Mouse (Mus musculus) erythroblast, embryonic 14.5 days (primary cell): ENCODE data around the gene Atpaf2. TPM values are rescaled to one million over a fixed set of nuclear protein-coding genes. Genes with fewer than 3 reads are reported as not detected.

Source experiments
- H3K27me3 ChIP-seq: 2 replicates; pipeline ENCODE4 v1.6.1; 2012; ENCODE audit warnings: inconsistent platforms; ENCODE audit not compliant: control insufficient read depth
- H3K36me3 ChIP-seq: 2 replicates; pipeline ENCODE4 v1.6.1; 2012; ENCODE audit warnings: mild to moderate bottlenecking, inconsistent platforms; ENCODE audit not compliant: control insufficient read depth
- H3K4me1 ChIP-seq: 2 replicates; pipeline ENCODE4 v1.6.1; 2012; ENCODE audit warnings: inconsistent platforms; ENCODE audit not compliant: control insufficient read depth
- H3K4me3 ChIP-seq: replicated peaks from 2 replicates; pipeline ENCODE3; 2012; ENCODE audit warnings: moderate library complexity, mild to moderate bottlenecking, inconsistent platforms
- H3K9me3 ChIP-seq: 2 replicates; pipeline ENCODE4 v1.6.1; 2012; ENCODE audit warnings: low read length, inconsistent platforms, mixed read lengths; ENCODE audit not compliant: control insufficient read depth
- GATA1 ChIP-seq: IDR thresholded peaks from 2 replicates; pipeline ENCODE4 v1.6.1; 2012; ENCODE audit warnings: low read length, inconsistent platforms, mixed read lengths
- TAL1 ChIP-seq: IDR thresholded peaks from 3 replicates; pipeline ENCODE4 v1.6.1; 2012; ENCODE audit warnings: low read length, inconsistent platforms, mixed read lengths
- polyA plus RNA-seq: library from polyadenylated mRNA; stranded (reverse); fragments of >175 nt; gene quantifications from 2 replicates; pipeline ENCODE4 v1.2.3, GENCODE M21; 2012

Gene Atpaf2
- polyA plus RNA-seq, 1 experiment, result 6.1 TPM

GRCm38 (mm10) chr11:60383518-60383917 lies 34.7 kb downstream of the Atpaf2 start:
- TF ChIP-seq GATA1, result no peak
- no peak for TF ChIP-seq TAL1
- no peaks in the 10 kb centered on the region for H3K4me1 ChIP-seq
- H3K4me3 ChIP-seq, result no peak overlapping the region
- H3K9me3 ChIP-seq, result no peaks in the 10 kb centered on the region
- H3K36me3 ChIP-seq, result no peaks in the 10 kb centered on the region
- peaks cover 26% of the 10 kb centered on the region for H3K27me3 ChIP-seq

DNA sequence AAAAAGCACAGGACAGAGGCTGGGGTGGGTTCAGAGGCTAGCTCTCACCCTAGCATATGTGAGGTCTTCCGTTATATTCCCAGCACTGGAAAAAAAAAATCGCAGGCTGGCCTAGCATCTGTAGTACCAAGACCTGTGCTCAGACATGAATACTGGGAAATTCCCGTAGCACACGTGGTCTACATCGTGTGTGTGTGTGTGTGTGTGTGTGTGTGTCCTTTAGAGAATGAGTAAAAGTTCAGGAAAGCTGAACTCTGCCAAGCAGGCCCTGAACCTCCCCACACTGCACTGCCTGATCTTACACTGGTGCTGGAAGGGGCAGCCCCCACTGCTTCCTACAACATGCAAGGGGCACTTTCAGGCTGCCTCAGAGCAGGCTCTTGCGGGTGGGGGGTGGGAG lies 43.8 kb downstream of the Atpaf2 start:
- H3K4me3 ChIP-seq, result no peak overlapping the region
- H3K27me3 ChIP-seq, result no peaks in the 10 kb centered on the region
- H3K36me3 ChIP-seq, result no peaks in the 10 kb centered on the region
- no peak for TF ChIP-seq TAL1
- TF ChIP-seq GATA1, result no peak
- no peaks in the 10 kb centered on the region for H3K4me1 ChIP-seq
- H3K9me3 ChIP-seq, result no peaks in the 10 kb centered on the region

GRCm38 (mm10) chr11:60370431-60370830 lies 47.8 kb downstream of the Atpaf2 start:
- no peaks in the 10 kb centered on the region for H3K4me1 ChIP-seq
- H3K4me3 ChIP-seq, result no peak overlapping the region
- peaks cover 7% of the 10 kb centered on the region; the same call in 1 of the 2 replicates for H3K27me3 ChIP-seq
- H3K36me3 ChIP-seq, result no peaks in the 10 kb centered on the region
- TF ChIP-seq TAL1 (no peak), GATA1 (no peak)
- H3K9me3 ChIP-seq, result no peaks in the 10 kb centered on the region

DNA sequence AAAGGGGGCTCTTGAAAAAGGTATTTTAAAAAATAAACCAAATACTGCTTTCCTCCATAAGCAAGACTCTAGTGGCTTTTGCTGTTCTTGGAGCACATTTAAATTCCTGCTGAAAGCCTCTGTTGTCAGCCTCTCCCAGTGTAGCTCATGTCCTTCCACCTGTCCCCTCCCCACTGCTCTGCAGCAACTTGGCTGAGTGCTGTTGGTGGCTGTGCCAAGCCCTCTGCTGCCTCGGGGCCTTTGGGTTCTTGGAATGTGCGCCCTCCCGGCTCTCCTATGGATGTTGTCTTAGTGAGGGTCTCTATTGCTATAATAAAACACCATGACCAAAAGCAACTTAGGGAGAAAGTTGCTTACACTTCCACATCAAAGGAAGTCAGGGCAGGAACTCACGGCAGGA lies 48.8 kb downstream of the Atpaf2 start:
- H3K36me3 ChIP-seq, result no peaks in the 10 kb centered on the region
- H3K9me3 ChIP-seq, result no peaks in the 10 kb centered on the region
- TF ChIP-seq TAL1, result no peak
- no peak overlapping the region for H3K4me3 ChIP-seq
- no peaks in the 10 kb centered on the region for H3K4me1 ChIP-seq
- H3K27me3 ChIP-seq, result peaks cover 7% of the 10 kb centered on the region; the same call in 1 of the 2 replicates

DNA sequence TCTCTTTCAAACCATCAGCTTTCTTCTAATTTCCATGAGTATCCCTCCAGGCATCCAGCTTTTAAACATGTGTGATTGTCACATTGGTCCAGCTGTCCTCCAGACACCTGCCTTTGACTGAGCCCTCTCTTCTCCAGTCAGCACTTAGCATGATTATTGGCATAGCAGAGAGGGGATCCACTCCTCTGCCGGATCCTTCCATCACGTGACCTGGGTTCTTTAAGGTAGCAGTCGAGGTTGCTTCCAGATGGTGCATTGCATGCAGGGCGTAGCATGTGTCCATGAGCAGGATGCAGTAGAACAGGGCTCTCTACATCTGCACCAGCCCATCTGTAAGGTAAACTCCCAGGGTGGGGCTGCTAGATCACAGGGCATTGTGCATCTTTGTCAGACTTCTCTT lies 49.3 kb downstream of the Atpaf2 start:
- TF ChIP-seq TAL1 (no peak), GATA1 (no peak)
- Histone ChIP-seq H3K4me3 (no peak overlapping the region), H3K36me3 (no peaks in the 10 kb centered on the region), H3K27me3 (peaks cover 7% of the 10 kb centered on the region; the same call in 1 of the 2 replicates), H3K9me3 (no peaks in the 10 kb centered on the region), H3K4me1 (no peaks in the 10 kb centered on the region)

DNA sequence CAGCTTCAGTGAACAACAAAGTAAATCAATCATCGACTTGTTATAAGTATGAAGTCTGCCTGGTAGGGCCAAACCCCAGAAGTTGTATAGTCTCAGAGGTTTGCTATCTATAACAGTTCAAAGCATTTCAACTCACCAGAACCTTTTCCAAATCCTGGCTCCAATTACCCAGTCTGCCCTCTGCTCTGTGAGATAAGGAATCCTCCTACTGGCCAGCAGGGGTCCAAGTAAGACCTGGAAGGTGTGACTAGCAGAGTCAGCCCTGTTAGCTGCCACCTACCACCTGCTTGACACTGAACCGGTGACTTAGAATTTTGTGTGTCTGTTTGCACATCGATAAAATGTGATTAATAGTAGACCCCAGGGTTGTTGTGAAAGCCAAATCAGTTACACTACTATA lies 51.0 kb downstream of the Atpaf2 start:
- H3K36me3 ChIP-seq, result no peaks in the 10 kb centered on the region
- peaks cover 7% of the 10 kb centered on the region; the same call in 1 of the 2 replicates for H3K27me3 ChIP-seq
- no peak overlapping the region for H3K4me3 ChIP-seq
- no peaks in the 10 kb centered on the region for H3K9me3 ChIP-seq
- H3K4me1 ChIP-seq, result no peaks in the 10 kb centered on the region
- TF ChIP-seq GATA1 (no peak), TAL1 (no peak)

GRCm38 (mm10) chr11:60366239-60367019 lies 51.8 kb downstream of the Atpaf2 start:
- no peak overlapping the region for H3K4me3 ChIP-seq
- TF ChIP-seq TAL1 (no peak), GATA1 (no peak)
- no peaks in the 10 kb centered on the region for H3K9me3 ChIP-seq
- H3K36me3 ChIP-seq, result no peaks in the 10 kb centered on the region
- H3K4me1 ChIP-seq, result no peaks in the 10 kb centered on the region
- peaks cover 7% of the 10 kb centered on the region; the same call in 1 of the 2 replicates for H3K27me3 ChIP-seq

GRCm38 (mm10) chr11:60360631-60361201 lies 57.5 kb downstream of the Atpaf2 start:
- TF ChIP-seq GATA1, result no peak
- TF ChIP-seq TAL1, result no peak
- H3K4me1 ChIP-seq, result no peaks in the 10 kb centered on the region
- H3K4me3 ChIP-seq, result no peak overlapping the region
- no peaks in the 10 kb centered on the region; the same call in 1 of the 2 replicates for H3K27me3 ChIP-seq
- no peaks in the 10 kb centered on the region for H3K9me3 ChIP-seq
- no peaks in the 10 kb centered on the region for H3K36me3 ChIP-seq

GRCm38 (mm10) chr11:60359936-60360335 lies 58.3 kb downstream of the Atpaf2 start:
- TF ChIP-seq TAL1 (no peak), GATA1 (no peak)
- Histone ChIP-seq H3K27me3 (no peaks in the 10 kb centered on the region; the same call in 1 of the 2 replicates), H3K9me3 (no peaks in the 10 kb centered on the region), H3K4me1 (no peaks in the 10 kb centered on the region), H3K36me3 (no peaks in the 10 kb centered on the region), H3K4me3 (no peak overlapping the region)
